Mouse (Mus musculus): ENCODE data around the gene Snta1. TPM values are rescaled to one million over a fixed set of nuclear protein-coding genes. Genes with fewer than 3 reads are reported as not detected.

Gene Snta1
- polyA plus RNA-seq, 1 experiment from 2014 or later = 3.4 TPM

DNA sequence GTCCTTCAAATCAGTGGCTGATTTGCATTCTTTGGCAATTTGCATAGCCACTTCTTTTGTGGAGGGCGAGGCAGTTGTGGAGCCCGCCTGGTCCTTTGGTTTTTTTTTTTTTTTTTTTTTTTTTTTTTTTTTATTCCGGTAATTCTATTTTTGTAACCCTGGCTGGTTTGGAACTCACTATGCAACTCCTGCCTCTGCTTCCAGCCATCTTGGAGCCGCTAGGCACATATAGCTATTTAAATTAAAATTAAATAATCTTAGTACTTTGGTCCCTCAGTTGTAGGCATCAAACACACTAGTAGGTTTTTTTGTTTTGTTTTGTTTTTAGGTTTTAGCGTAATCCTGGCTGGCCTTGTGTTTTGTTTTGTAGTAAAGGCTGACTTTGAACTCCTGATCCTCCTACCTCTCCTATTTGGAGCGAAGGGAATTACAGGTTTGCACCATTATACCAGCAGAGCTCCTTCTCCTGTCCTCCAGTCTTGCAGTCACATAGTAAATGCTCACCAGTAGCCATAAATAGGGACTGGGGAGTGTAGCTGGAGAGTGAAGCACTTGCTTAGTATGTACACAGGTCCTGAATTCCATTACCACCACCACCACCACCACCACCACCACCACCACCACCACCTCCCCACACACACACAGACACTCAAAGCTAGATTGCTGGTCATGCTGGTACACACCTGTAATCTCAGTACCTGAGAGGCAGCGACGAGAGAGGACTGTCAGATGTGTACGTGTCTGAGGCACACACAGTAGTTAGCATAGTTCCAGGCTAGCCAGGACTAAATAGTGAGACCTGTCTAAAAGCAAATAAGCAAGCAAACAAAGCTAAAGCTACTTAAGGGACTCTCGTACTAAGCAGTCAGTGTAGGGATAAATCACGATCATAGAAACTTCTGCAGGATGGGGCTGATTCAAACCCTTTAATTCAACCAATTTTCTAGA, 19.3 kb upstream of the Snta1 start:
- Histone ChIP-seq H3K27ac (ENCODE audit: low read length) (no peak overlapping the region), H3K9ac (ENCODE audit: low read depth, low read length) (no peak overlapping the region), H3K4me2 (ENCODE audit: low read depth, low read length) (peak overlapping the region; percentile 49), H3K36me3 (ENCODE audit: control insufficient read depth, insufficient read depth) (no peaks in the 10 kb centered on the region), H3K27me3 (ENCODE audit: control insufficient read depth, insufficient read depth, low read depth, low read length) (peaks cover 11% of the 10 kb centered on the region), H3K9me3 (replicated peaks; ENCODE audit: control insufficient read depth, low read length) (no peaks in the 10 kb centered on the region; the same call in 1 of the 2 replicates), H3K4me3 (ENCODE audit: low read depth, low read length) (peak overlapping the region; percentile 35; the same call in 1 of the 2 replicates), H3K4me1 (ENCODE audit: control insufficient read depth, low read depth, low read length) (no peaks in the 10 kb centered on the region; the same call in 1 of the 2 replicates)
- ATAC-seq (ENCODE audit: low read depth) = no peak
- 48% methylated on average over 11 of the region's 11 CpGs for WGBS (ENCODE audit: insufficient replicate concordance)

DNA sequence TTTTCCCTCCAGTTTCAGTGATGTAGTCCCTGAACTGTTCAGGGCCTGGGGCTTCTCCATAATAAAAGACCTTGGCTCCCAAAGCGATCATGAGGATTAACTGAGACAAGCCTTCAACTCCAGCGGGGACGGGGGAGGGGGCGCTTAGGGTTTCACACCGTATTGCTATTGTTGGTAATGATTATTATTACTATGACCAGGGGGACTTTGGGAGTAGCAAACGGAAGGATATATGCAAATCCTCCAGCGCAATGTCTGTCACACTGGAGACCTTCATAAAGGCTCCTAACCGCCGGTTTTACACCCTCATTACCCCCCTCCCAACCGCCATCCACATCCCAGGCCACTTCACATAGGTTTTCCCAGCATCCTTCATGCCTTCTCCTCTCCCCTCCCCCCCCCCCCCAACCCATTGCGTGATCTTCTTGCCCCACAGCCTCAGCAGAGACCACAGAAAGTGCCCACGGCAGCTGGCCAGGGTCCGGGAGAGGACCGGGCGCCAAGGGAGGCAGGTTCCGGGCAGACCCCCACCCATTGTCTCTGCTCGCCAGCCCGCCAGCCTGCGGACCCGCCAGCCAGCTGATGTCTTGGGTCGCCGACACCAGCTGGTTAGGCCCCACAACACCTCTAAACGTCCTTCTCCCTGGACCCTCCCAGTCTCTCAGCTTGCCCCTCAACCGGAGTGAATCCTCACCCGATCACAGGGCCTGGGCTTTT, 18.4 kb upstream of the Snta1 start:
- peak overlapping the region; percentile 49 for H3K4me2 ChIP-seq (ENCODE audit: low read depth, low read length)
- H3K4me1 ChIP-seq (ENCODE audit: control insufficient read depth, low read depth, low read length) = no peaks in the 10 kb centered on the region; the same call in 1 of the 2 replicates
- peaks cover 11% of the 10 kb centered on the region for H3K27me3 ChIP-seq (ENCODE audit: control insufficient read depth, insufficient read depth, low read depth, low read length)
- no peak overlapping the region for H3K27ac ChIP-seq (ENCODE audit: low read length)
- WGBS (ENCODE audit: insufficient replicate concordance) = 8% methylated on average over 25 of the region's 25 CpGs
- H3K4me3 ChIP-seq (ENCODE audit: low read depth, low read length) = peak overlapping the region; percentile 35; the same call in 1 of the 2 replicates
- no peaks in the 10 kb centered on the region; the same call in 1 of the 2 replicates for H3K9me3 ChIP-seq (replicated peaks; ENCODE audit: control insufficient read depth, low read length)
- no peak for ATAC-seq (ENCODE audit: low read depth)
- no peaks in the 10 kb centered on the region for H3K36me3 ChIP-seq (ENCODE audit: control insufficient read depth, insufficient read depth)
- no peak overlapping the region for H3K9ac ChIP-seq (ENCODE audit: low read depth, low read length)

DNA sequence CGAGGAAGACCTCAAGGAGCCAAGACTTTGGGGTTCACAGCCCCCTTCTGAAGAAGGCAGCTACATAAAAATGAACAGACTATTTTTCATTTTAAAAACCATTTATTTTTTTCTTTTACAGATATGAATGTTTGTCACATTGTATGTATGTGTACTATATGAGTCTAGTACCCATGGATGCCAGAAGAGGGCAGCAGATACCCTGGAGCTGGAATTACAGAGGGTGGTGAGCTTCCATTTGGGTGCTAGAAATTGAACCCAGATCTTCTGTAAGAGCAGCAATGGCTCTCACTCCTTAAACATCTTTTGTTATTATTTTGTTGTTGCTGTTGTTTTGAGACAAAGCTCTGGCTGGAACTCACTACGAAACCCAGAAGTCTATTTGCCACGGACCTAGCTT, 17.6 kb upstream of the Snta1 start:
- 72% methylated on average over 3 of the region's 3 CpGs for WGBS (ENCODE audit: insufficient replicate concordance)
- ATAC-seq (ENCODE audit: low read depth) = no peak

DNA sequence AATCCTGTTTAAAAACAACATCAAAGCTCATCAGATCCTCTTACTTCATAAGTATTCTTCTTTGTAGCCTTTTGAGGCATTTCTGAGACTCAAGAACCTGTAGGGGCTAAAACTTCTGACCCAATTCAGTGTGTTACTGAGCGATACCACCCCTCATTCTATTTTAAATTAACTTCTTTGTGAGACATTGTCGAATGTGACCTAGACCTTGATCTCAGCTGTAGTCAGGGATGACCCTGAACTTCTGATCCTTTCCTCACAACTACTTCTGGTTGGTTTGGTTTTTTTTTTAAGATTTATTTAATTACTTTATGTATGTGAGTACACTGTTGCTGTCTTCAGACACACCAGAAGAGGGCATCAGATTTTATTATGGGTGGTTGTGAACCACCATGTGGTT, 15.6 kb upstream of the Snta1 start:
- peaks cover 11% of the 10 kb centered on the region for H3K27me3 ChIP-seq (ENCODE audit: control insufficient read depth, insufficient read depth, low read depth, low read length)
- no peak for ATAC-seq (ENCODE audit: low read depth)
- 62% methylated on average over 2 of the region's 2 CpGs for WGBS (ENCODE audit: insufficient replicate concordance)
- H3K4me2 ChIP-seq (ENCODE audit: low read depth, low read length) = no peak overlapping the region
- H3K9me3 ChIP-seq (replicated peaks; ENCODE audit: control insufficient read depth, low read length) = no peaks in the 10 kb centered on the region; the same call in 1 of the 2 replicates
- no peaks in the 10 kb centered on the region; the same call in 1 of the 2 replicates for H3K4me1 ChIP-seq (ENCODE audit: control insufficient read depth, low read depth, low read length)
- no peak overlapping the region for H3K9ac ChIP-seq (ENCODE audit: low read depth, low read length)
- no peak overlapping the region for H3K4me3 ChIP-seq (ENCODE audit: low read depth, low read length)
- no peaks in the 10 kb centered on the region for H3K36me3 ChIP-seq (ENCODE audit: control insufficient read depth, insufficient read depth)
- H3K27ac ChIP-seq (ENCODE audit: low read length) = no peak overlapping the region

More for the DNA sequence above, 17.6 kb upstream of the Snta1 start:
- peaks cover 11% of the 10 kb centered on the region for H3K27me3 ChIP-seq (ENCODE audit: control insufficient read depth, insufficient read depth, low read depth, low read length)
- no peaks in the 10 kb centered on the region; the same call in 1 of the 2 replicates for H3K9me3 ChIP-seq (replicated peaks; ENCODE audit: control insufficient read depth, low read length)
- no peak overlapping the region for H3K9ac ChIP-seq (ENCODE audit: low read depth, low read length)
- no peaks in the 10 kb centered on the region for H3K36me3 ChIP-seq (ENCODE audit: control insufficient read depth, insufficient read depth)
- H3K4me1 ChIP-seq (ENCODE audit: control insufficient read depth, low read depth, low read length) = no peaks in the 10 kb centered on the region; the same call in 1 of the 2 replicates
- no peak overlapping the region for H3K4me3 ChIP-seq (ENCODE audit: low read depth, low read length)
- no peak overlapping the region for H3K27ac ChIP-seq (ENCODE audit: low read length)
- no peak overlapping the region for H3K4me2 ChIP-seq (ENCODE audit: low read depth, low read length)

- Histone ChIP-seq H3K27ac (ENCODE audit: low read length) (no peak overlapping the region), H3K4me1 (ENCODE audit: control insufficient read depth, low read depth, low read length) (no peaks in the 10 kb centered on the region), H3K4me2 (ENCODE audit: low read depth, low read length) (no peak overlapping the region), H3K27me3 (ENCODE audit: control insufficient read depth, insufficient read depth, low read depth, low read length) (peaks cover 4% of the 10 kb centered on the region), H3K9ac (ENCODE audit: low read depth, low read length) (no peak overlapping the region), H3K36me3 (ENCODE audit: control insufficient read depth, insufficient read depth) (no peaks in the 10 kb centered on the region), H3K4me3 (ENCODE audit: low read depth, low read length) (no peak overlapping the region), H3K9me3 (replicated peaks; ENCODE audit: control insufficient read depth, low read length) (no peaks in the 10 kb centered on the region; the same call in 1 of the 2 replicates)
- ATAC-seq (ENCODE audit: low read depth) = no peak
- 64% methylated on average over 5 of the region's 5 CpGs for WGBS (ENCODE audit: insufficient replicate concordance)
Observed at GRCm38 (mm10) chr2:154422181-154422580, 14.3 kb upstream of the Snta1 start.

DNA sequence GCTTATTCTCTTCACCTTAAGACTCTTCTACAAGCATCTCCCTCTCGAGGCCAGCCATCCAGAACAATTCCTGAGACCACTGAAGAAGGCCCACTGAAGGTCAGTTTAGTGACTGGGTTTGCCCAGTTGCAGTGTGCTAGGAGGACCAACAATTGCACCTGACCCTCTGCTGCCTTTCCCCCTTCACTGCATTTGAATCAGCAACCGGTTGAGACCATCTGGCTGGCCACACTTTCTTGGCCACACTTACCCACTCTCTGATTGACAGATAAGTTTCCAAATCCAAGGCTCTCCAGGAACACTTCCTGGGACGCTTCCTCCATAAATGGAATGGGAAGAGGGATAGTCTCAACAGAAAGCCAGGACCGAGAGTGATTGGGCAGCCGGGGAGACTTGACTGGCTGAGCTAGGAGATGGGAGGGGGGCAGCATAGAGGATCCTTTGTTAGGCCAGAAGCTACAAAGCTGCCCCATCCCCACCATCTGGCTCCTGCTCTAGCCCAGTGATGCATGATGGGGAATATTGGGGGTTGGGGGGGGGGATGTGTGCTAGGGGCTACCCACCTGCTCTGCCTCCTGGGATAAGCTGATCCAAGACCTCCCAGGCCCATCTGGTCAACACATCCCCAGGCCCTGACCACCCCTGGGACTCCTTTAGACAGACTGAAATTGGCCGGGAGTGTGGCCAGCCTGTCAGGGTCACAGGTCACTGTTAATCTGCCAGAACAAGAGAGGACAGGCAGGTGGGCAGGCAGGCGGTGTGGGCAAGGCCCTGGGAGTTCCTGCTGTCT, 13.2 kb upstream of the Snta1 start:
- H3K4me1 ChIP-seq (ENCODE audit: control insufficient read depth, low read depth, low read length) = no peaks in the 10 kb centered on the region
- H3K4me3 ChIP-seq (ENCODE audit: low read depth, low read length) = no peak overlapping the region
- H3K27me3 ChIP-seq (ENCODE audit: control insufficient read depth, insufficient read depth, low read depth, low read length) = no peaks in the 10 kb centered on the region
- 57% methylated on average over 7 of the region's 7 CpGs for WGBS (ENCODE audit: insufficient replicate concordance)
- H3K27ac ChIP-seq (ENCODE audit: low read length) = no peak overlapping the region
- H3K4me2 ChIP-seq (ENCODE audit: low read depth, low read length) = no peak overlapping the region
- no peak overlapping the region for H3K9ac ChIP-seq (ENCODE audit: low read depth, low read length)
- no peaks in the 10 kb centered on the region; the same call in 1 of the 2 replicates for H3K9me3 ChIP-seq (replicated peaks; ENCODE audit: control insufficient read depth, low read length)
- no peaks in the 10 kb centered on the region for H3K36me3 ChIP-seq (ENCODE audit: control insufficient read depth, insufficient read depth)
- no peak for ATAC-seq (ENCODE audit: low read depth)

DNA sequence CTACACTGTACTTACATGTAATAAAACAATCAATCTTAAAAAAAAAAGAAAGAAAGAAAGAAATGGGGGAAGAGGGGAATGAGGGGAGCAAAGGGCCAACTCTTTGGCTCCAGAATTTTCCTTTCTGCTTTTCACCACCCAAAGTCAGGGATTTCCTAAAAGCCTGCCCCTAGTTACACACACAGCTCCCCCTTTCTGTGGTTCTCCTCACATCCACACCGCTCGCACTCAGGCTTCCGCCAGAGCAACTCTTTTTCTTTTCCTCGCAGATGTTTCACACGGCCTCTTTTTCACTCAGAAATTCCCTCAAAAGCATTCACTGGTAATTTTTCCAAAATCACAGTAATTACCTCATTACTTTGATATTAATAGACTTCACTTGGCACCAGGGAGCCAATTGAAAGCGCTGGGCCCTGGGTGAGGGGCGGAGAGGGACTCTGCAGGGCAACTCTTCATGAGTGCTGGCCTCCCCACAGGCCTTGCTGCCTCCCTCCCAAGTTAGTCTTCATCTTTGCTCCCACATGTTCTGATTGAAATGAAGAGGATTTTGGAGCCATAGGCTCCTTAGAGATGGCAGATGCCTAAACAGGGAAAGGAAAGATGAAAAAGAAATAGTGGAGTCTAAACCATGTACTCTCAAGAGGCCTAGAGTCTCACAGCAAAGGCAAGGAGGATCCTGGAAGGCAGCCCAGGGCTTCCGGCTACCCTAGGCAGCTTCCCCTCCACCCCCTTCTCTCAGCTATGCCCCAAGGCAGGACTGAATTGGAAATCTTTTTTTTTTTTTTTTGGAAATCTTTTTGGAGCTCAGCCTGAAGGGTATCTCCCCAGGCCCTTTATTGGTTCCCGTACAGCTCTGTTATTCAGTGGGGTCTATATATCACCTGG, 12.0 kb upstream of the Snta1 start:
- WGBS (ENCODE audit: insufficient replicate concordance) = 69% methylated on average over 9 of the region's 9 CpGs
- H3K4me2 ChIP-seq (ENCODE audit: low read depth, low read length) = no peak overlapping the region
- no peak overlapping the region for H3K4me3 ChIP-seq (ENCODE audit: low read depth, low read length)
- no peaks in the 10 kb centered on the region for H3K4me1 ChIP-seq (ENCODE audit: control insufficient read depth, low read depth, low read length)
- H3K36me3 ChIP-seq (ENCODE audit: control insufficient read depth, insufficient read depth) = no peaks in the 10 kb centered on the region
- H3K27me3 ChIP-seq (ENCODE audit: control insufficient read depth, insufficient read depth, low read depth, low read length) = no peaks in the 10 kb centered on the region
- H3K9me3 ChIP-seq (replicated peaks; ENCODE audit: control insufficient read depth, low read length) = no peaks in the 10 kb centered on the region
- H3K9ac ChIP-seq (ENCODE audit: low read depth, low read length) = no peak overlapping the region
- no peak overlapping the region for H3K27ac ChIP-seq (ENCODE audit: low read length)
- no peak for ATAC-seq (ENCODE audit: low read depth)

- no peak for ATAC-seq (ENCODE audit: low read depth)
- no peak overlapping the region for H3K9ac ChIP-seq (ENCODE audit: low read depth, low read length)
- H3K9me3 ChIP-seq (replicated peaks; ENCODE audit: control insufficient read depth, low read length) = no peaks in the 10 kb centered on the region
- H3K4me1 ChIP-seq (ENCODE audit: control insufficient read depth, low read depth, low read length) = no peaks in the 10 kb centered on the region
- H3K27me3 ChIP-seq (ENCODE audit: control insufficient read depth, insufficient read depth, low read depth, low read length) = no peaks in the 10 kb centered on the region
- no peak overlapping the region for H3K4me2 ChIP-seq (ENCODE audit: low read depth, low read length)
- H3K4me3 ChIP-seq (ENCODE audit: low read depth, low read length) = no peak overlapping the region
- no peak overlapping the region for H3K27ac ChIP-seq (ENCODE audit: low read length)
- 71% methylated on average over 7 of the region's 7 CpGs for WGBS (ENCODE audit: insufficient replicate concordance)
- no peaks in the 10 kb centered on the region for H3K36me3 ChIP-seq (ENCODE audit: control insufficient read depth, insufficient read depth)
Observed at GRCm38 (mm10) chr2:154418001-154418400, 10.1 kb upstream of the Snta1 start.
